Mouse (Mus musculus): ENCODE data around the gene Olfr1357.

Gene Olfr1357

GRCm38 (mm10) chr10:78581121-78581520, 36.8 kb downstream of the Olfr1357 start:
- DNase-seq (ENCODE audit: extremely low spot score, low read depth, low spot score), result no peak

DNA sequence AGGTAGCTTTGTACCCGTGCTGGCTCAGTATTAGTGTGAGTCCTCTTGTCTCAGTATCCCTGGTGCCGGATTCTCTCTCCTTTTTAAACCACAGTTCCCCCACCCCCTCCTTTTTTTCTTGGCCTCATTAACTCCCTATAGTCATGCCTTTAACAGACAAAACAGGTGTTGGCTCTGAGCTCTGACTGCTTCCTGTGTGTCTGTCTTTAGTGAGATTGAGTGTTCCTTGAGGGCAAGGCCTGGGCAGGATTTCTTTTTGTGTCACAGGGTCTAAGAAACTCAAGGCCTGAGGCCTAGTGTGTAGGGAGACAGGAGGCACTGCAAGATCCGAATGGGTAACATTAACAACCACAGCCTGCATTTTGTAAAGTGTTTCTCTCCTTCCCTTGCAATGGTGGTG, 39.7 kb downstream of the Olfr1357 start:
- no peak for DNase-seq (ENCODE audit: extremely low spot score, low read depth, low spot score)

DNA sequence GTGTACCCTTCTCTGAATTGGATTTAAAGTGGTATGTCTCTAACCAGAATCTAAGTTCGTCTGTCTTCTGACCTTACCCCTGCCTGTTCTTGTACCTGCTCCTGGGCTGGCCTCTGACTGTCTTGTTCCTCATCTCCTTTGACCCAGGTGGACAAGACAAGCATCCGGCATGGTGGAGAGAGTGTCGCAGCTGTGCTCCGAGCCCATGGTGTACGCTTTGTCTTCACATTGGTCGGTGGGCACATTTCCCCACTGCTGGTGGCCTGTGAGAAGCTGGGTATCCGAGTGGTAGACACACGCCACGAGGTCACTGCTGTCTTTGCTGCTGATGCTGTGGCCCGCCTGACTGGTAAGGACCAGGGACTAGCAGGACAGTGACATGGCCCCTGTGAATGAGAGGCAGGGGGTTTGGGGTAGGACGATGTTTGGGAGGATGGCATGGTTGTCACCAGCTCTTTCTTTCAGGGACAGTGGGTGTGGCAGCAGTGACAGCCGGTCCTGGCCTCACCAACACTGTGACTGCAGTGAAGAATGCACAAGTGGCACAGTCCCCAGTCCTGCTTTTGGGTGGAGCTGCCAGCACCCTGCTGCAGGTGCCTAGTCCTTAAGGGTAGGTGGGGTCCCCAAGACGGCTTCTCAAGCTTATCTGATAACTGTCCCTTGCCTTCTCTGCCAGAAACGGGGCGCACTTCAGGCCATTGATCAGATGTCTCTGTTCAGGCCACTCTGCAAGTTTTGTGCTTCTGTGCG, 41.3 kb downstream of the Olfr1357 start:
- no peak for DNase-seq (ENCODE audit: extremely low spot score, low read depth, low spot score)

GRCm38 (mm10) chr10:78575690-78576089, 42.2 kb downstream of the Olfr1357 start:
- DNase-seq (ENCODE audit: extremely low spot score, low read depth, low spot score), result no peak

DNA sequence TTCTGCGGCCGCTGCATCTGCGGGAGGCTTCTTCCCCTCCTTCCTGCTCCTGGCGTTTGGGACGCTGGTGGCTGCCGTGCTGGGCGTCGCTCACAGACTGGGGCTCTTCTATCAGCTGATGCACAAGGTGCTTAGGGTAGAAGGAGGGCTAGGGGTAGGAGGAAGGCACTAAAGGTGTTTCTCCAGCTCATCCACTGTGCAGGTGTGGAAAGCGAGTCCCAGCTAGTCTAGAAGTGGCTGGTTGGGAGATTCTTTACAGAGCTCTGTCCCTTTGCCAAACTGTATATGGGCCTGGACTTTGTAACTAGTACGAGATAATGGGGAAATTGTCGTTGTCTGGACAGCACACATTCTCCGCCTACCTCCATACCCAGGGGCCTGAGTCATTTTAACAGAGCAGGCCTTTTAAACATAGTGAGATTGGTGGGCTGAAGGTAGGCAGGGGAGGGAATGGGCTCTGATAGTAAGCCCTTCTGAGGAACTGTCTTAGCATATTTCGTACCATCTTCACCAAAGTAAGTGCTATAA, 42.7 kb downstream of the Olfr1357 start:
- no peak for DNase-seq (ENCODE audit: extremely low spot score, low read depth, low spot score)

DNA sequence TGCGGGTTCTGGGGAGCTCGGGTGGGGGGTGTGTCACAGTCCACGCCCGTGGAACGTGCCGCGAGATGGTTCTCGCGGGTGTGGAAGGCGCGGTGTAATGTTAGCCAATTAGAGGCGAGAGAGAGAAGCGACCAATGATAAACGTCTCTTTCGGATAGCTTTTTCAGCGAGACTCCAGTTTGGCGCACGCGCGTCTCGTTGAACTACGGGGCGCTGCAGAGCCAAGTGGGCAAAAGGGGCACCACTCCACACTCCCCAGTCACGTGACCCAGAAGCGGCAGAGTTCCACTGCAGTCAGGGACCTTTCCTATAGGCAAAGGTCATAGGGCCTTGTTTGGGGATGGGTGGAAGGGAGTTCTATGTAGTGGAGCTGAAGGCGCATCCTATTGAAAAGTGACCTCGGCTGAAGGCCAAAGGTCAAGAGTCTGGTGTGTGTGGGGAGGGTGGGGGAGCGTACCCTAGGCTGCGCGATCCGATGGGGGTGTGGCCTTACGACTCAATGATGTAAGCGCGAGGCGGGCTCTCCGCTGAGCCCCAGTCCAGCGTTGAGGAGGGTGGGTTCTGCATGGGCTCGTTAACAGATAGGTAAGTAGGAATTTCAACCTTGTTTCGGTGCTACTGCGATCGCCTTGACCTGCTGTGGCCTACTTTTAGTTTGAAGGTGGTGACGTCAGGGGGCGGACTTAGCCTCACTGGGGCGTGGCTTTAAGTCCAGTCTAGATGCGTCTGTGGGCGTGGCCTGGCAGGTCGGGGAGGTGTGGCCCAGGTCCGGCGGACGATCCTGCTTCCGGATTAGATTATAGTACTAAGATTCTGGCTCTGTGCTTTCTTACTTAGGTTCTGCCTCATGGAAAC, 43.4 kb downstream of the Olfr1357 start, which contains the start of gene Ilvbl:
Ilvbl (plus strand) TSS at position 97 of the 855 bp plus-strand sequence.
- peak; percentile 85 for DNase-seq (ENCODE audit: extremely low spot score, low read depth, low spot score)

DNA sequence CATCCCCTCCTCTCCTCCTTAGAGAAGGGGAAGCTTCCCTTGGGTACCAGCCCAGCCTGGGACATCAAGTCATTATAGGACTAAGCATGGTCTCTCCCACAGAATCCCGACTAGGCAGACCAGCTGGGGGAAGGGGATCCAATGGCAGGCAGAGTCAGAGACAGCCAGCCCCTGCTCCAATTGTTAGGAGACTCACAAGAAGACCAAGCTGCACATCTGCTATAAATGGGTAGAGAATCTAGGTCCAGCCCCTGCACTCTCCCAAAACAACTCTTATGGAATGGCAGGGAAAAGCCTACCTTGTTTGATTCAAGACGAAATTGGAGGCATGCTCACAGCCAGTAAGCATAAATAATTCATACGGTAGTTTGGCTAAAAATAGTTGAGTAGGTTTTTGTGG, 44.6 kb downstream of the Olfr1357 start:
- no peak for DNase-seq (ENCODE audit: extremely low spot score, low read depth, low spot score)

GRCm38 (mm10) chr10:78570897-78571296, 47.0 kb downstream of the Olfr1357 start:
- DNase-seq (ENCODE audit: extremely low spot score, low read depth, low spot score), result no peak

DNA sequence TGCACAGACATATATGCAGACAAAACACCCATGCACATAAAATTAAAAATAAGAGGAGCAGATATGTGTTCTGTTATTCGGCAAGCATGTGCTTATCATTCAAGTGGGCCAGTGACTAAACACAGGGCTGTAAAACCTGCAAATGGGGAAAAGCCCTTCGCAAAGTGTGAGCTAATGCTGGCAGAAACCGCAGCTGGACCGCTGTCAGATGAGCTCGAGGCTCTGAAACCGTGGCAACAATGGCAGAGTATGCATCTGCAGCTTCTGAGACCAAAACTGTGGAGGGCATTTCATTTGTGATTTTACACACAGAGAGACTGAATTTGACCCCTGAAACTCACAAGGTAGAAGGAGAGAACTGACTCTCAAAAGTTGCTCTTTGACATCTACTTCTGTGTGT, 47.5 kb downstream of the Olfr1357 start:
- no peak for DNase-seq (ENCODE audit: extremely low spot score, low read depth, low spot score)

GRCm38 (mm10) chr10:78569686-78570085, 48.2 kb downstream of the Olfr1357 start:
- no peak for DNase-seq (ENCODE audit: extremely low spot score, low read depth, low spot score)

DNA sequence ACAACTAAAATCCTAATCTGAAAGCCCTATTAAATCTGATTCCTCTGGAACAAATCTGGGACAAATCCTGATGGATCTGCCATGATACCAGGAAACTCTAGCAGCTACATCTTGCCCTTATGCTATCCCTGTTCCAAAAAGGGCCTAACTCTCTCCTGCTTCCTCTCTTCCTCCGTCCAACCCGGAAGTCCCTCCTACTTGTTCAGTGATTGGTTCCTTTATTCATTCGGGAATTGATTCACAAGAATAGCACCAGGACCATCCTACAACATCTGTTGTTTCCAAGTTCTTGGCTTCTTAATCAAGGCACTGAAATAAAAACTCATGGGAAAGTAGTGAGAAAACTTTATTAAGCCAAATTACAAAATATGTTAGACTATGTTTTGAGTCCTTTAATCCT, 48.7 kb downstream of the Olfr1357 start:
- DNase-seq (ENCODE audit: extremely low spot score, low read depth, low spot score), result no peak

GRCm38 (mm10) chr10:78565070-78565469, 52.8 kb downstream of the Olfr1357 start:
- DNase-seq (ENCODE audit: extremely low spot score, low read depth, low spot score), result no peak

All from hindlimb bud, embryonic 11.5 days (tissue).